Mouse (Mus musculus): ENCODE results near the gene Prtn3. TPM values are rescaled to one million over a fixed set of nuclear protein-coding genes. Genes with fewer than 3 reads are reported as not detected.

Prtn3 gene
- polyA plus RNA-seq, 1 experiment, result 0.62 TPM

GRCm38 (mm10) chr10:79909092-79909922 is 35.0 kb downstream of the Prtn3 start:
- DNase-seq (ENCODE audit: low spot score), result no peak

- no peak for DNase-seq (ENCODE audit: low spot score)
Measured at GRCm38 (mm10) chr10:79910556-79910955, 36.3 kb downstream of the Prtn3 start, which contains the start of gene Gm26602. TSS of gene Gm26602 (plus strand) at chr10:79910856.

GRCm38 (mm10) chr10:79912412-79912811 is 38.1 kb downstream of the Prtn3 start:
- no peak for DNase-seq (ENCODE audit: low spot score)

GRCm38 (mm10) chr10:79914131-79914947 is 40.1 kb downstream of the Prtn3 start:
- no peak for DNase-seq (ENCODE audit: low spot score)

GRCm38 (mm10) chr10:79914948-79915596 is 40.8 kb downstream of the Prtn3 start:
- no peak for DNase-seq (ENCODE audit: low spot score)

- no peak for DNase-seq (ENCODE audit: low spot score)
Measured at GRCm38 (mm10) chr10:79916081-79916480, 41.8 kb downstream of the Prtn3 start.

- DNase-seq (ENCODE audit: low spot score), result peak; percentile 85
Measured at GRCm38 (mm10) chr10:79916808-79917531, 42.7 kb downstream of the Prtn3 start, which contains the start of gene Kiss1r. TSS of gene Kiss1r (plus strand) at chr10:79916971.

GRCm38 (mm10) chr10:79917532-79918100 is 43.3 kb downstream of the Prtn3 start:
- no peak for DNase-seq (ENCODE audit: low spot score)

GRCm38 (mm10) chr10:79918231-79919078 is 44.2 kb downstream of the Prtn3 start:
- no peak for DNase-seq (ENCODE audit: low spot score)

GRCm38 (mm10) chr10:79919251-79919849 is 45.1 kb downstream of the Prtn3 start:
- DNase-seq (ENCODE audit: low spot score), result no peak

GRCm38 (mm10) chr10:79920056-79920890 is 46.0 kb downstream of the Prtn3 start:
- no peak for DNase-seq (ENCODE audit: low spot score)

- DNase-seq (ENCODE audit: low spot score), result no peak
Measured at GRCm38 (mm10) chr10:79920958-79921535, 46.8 kb downstream of the Prtn3 start, which contains the start of gene R3hdm4. TSS of gene R3hdm4 (minus strand) at chr10:79921208.

GRCm38 (mm10) chr10:79921572-79921971 is 47.3 kb downstream of the Prtn3 start:
- DNase-seq (ENCODE audit: low spot score), result no peak

- DNase-seq (ENCODE audit: low spot score), result peak; percentile 93
Measured at GRCm38 (mm10) chr10:79924998-79925784, 50.9 kb downstream of the Prtn3 start.

GRCm38 (mm10) chr10:79925785-79926490 is 51.7 kb downstream of the Prtn3 start:
- no peak for DNase-seq (ENCODE audit: low spot score)

GRCm38 (mm10) chr10:79926491-79927323 is 52.4 kb downstream of the Prtn3 start, which contains the start of gene Arid3a:
TSS of gene Arid3a (plus strand) at chr10:79927043.
- DNase-seq (ENCODE audit: low spot score), result peak; percentile 74
